Mouse (Mus musculus) megakaryocyte, embryonic 14.5 days (primary cell): Measurements from ENCODE around the gene Pde7b. TPM values are rescaled to one million over a fixed set of nuclear protein-coding genes. Genes with fewer than 3 reads are reported as not detected.

ENCODE experiments used
- H3K27me3 ChIP-seq: replicated peaks from 2 replicates; pipeline ENCODE3; 2012; ENCODE audit warnings: inconsistent platforms
- H3K36me3 ChIP-seq: replicated peaks from 2 replicates; pipeline ENCODE3; 2012; ENCODE audit warnings: low read length, inconsistent platforms, mixed read lengths
- H3K4me1 ChIP-seq: 2 replicates; pipeline ENCODE4 v1.6.1; 2012; ENCODE audit warnings: inconsistent platforms
- H3K4me3 ChIP-seq: replicated peaks from 2 replicates; pipeline ENCODE3; 2012; ENCODE audit warnings: moderate library complexity, mild to moderate bottlenecking, inconsistent platforms
- H3K9me3 ChIP-seq: 2 replicates; pipeline ENCODE4 v1.6.1; 2012; ENCODE audit warnings: inconsistent platforms
- FLI1 ChIP-seq: IDR thresholded peaks from 2 replicates; pipeline ENCODE4 v1.6.1; 2012; ENCODE audit warnings: low read length, inconsistent platforms, mixed read lengths
- GATA1 ChIP-seq: IDR thresholded peaks from 3 replicates; pipeline ENCODE4 v1.6.1; 2012; ENCODE audit warnings: mixed read lengths, low read length, inconsistent platforms, borderline replicate concordance
- polyA plus RNA-seq: library from polyadenylated mRNA; stranded (reverse); fragments of >175 nt; gene quantifications from 2 replicates; pipeline ENCODE4 v1.2.3, GENCODE M21; 2012; ENCODE audit warnings: low replicate concordance; ENCODE audit not compliant: insufficient read depth

Pde7b gene
- polyA plus RNA-seq, 1 experiment, result 0.68 TPM

DNA sequence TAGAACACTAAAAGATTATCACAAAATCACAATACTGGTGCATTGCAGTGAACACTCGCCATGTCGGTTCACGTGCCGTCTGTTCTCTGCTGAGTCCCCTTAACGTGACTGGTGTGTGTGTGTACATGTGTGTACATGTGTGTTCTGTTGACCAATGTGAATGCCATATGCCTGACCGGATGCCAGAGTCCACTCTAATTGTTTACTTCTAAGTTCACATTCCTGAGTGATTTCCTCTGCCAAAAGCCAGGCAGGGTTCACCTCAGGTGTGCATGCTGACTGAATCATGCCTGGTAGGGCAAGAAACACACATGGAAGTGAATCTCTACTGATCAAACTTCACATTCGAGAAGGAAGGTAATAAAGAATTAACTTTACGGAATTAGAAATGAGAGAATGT, 24.1 kb upstream of the Pde7b start:
- H3K9me3 ChIP-seq, result 0 out of 2 replicates have a peak, but pooled peaks cover 3% of the 10 kb centered on the region
- H3K36me3 ChIP-seq, result peaks cover 4% of the 10 kb centered on the region
- no peak overlapping the region for H3K4me3 ChIP-seq
- no peaks in the 10 kb centered on the region for H3K27me3 ChIP-seq
- H3K4me1 ChIP-seq, result peaks cover 74% of the 10 kb centered on the region
- TF ChIP-seq FLI1 (no peak), GATA1 (no peak)

GRCm38 (mm10) chr10:20747229-20747628, 22.4 kb upstream of the Pde7b start:
- H3K9me3 ChIP-seq, result 0 out of 2 replicates have a peak, but pooled peaks cover 3% of the 10 kb centered on the region
- peaks cover 4% of the 10 kb centered on the region for H3K36me3 ChIP-seq
- no peaks in the 10 kb centered on the region for H3K27me3 ChIP-seq
- TF ChIP-seq FLI1 (no peak), GATA1 (no peak)
- H3K4me1 ChIP-seq, result peaks cover 66% of the 10 kb centered on the region
- no peak overlapping the region for H3K4me3 ChIP-seq

DNA sequence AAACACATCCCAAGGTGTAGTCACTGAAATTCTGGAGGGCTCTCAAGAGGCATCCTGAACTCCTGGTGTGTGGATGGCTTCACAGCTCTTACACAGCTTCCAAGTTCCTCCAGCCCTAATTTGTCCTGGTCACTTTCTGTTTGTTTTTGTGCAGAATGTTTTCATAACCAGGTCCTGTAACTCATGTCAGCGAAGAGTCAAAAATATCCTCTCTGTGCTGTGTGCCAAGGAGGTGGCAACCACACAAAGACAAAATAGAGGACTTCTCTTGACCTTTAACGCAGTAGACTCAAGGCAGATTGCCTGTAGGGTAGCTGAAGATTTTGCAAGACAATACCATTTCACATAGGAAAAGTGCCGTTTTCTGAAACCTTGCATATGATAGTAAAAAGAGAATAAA, 14.9 kb upstream of the Pde7b start:
- H3K27me3 ChIP-seq, result no peaks in the 10 kb centered on the region
- no peaks in the 10 kb centered on the region for H3K36me3 ChIP-seq
- H3K4me3 ChIP-seq, result no peak overlapping the region
- TF ChIP-seq FLI1 (no peak), GATA1 (no peak)
- H3K4me1 ChIP-seq, result peaks cover 69% of the 10 kb centered on the region
- no peaks in the 10 kb centered on the region for H3K9me3 ChIP-seq

- H3K36me3 ChIP-seq, result no peaks in the 10 kb centered on the region
- no peak for TF ChIP-seq FLI1
- H3K4me1 ChIP-seq, result peaks cover 71% of the 10 kb centered on the region
- H3K4me3 ChIP-seq, result peak overlapping the region; percentile 85
- no peaks in the 10 kb centered on the region for H3K27me3 ChIP-seq
- no peaks in the 10 kb centered on the region for H3K9me3 ChIP-seq
These were observed 12.3 kb upstream of the Pde7b start for GRCm38 (mm10) chr10:20737146-20737545.

DNA sequence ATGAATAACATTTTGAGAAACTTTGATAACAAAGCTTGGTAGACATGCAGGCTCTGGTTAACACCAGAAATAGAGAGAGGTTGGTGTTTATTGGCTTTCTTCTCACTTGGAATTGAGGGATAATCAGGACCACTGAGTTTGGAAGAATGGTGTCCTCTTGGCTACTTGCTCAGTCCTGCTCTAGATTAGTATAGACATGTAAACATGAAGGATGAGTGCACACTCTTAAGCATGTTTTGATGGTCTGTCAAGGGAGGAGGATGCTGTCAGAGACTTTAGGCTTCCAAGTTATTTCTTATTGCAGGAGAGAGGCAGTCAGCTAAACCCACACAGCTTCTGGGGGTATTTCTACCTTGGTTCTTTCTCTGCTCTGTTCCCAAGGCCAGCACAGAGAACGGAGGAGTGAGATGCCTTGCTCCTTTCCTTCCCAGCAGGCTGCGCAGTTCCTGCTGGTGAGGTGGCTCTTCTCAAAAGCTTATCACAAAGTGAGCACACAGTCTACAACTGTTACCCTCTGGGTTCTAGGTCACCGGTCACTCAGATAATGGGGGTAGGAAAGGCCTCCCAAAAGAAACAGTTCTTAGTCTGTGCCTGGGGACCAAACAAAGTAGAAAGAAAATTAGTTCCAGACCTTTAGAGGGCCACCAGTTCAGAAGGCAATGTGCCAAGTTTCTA, 11.0 kb upstream of the Pde7b start:
- H3K36me3 ChIP-seq, result no peaks in the 10 kb centered on the region
- no peak overlapping the region for H3K4me3 ChIP-seq
- peaks cover 65% of the 10 kb centered on the region for H3K4me1 ChIP-seq
- no peak for TF ChIP-seq FLI1
- TF ChIP-seq GATA1, result no peak
- H3K9me3 ChIP-seq, result no peaks in the 10 kb centered on the region
- H3K27me3 ChIP-seq, result no peaks in the 10 kb centered on the region

- TF ChIP-seq FLI1, result no peak
- TF ChIP-seq GATA1, result no peak
- no peaks in the 10 kb centered on the region for H3K36me3 ChIP-seq
- H3K4me3 ChIP-seq, result no peak overlapping the region
- H3K4me1 ChIP-seq, result peaks cover 60% of the 10 kb centered on the region
- no peaks in the 10 kb centered on the region for H3K27me3 ChIP-seq
- H3K9me3 ChIP-seq, result no peaks in the 10 kb centered on the region
These were observed 8.7 kb upstream of the Pde7b start for GRCm38 (mm10) chr10:20733576-20733975.

- Histone ChIP-seq H3K9me3 (no peaks in the 10 kb centered on the region), H3K36me3 (no peaks in the 10 kb centered on the region), H3K4me3 (no peak overlapping the region), H3K27me3 (no peaks in the 10 kb centered on the region), H3K4me1 (peaks cover 51% of the 10 kb centered on the region)
- no peak for TF ChIP-seq GATA1
- TF ChIP-seq FLI1, result no peak
These were observed 7.3 kb upstream of the Pde7b start for GRCm38 (mm10) chr10:20732180-20732579.

DNA sequence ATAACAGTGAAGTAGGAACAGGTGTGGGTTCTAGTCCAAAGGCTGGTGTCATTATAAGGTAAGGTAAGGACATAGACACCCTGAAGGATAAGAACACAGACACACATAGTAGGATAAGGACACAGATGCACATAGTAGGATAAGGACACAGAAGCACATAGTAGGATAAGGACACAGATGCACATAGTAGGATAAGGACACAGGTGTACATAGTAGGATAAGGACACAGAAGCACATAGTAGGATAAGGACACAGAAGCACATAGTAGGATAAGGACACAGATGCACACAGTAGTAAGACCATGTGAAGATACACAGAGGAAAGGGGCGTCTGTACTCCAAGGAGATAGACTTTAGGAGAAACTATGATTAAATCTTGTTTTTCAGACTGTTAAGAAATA, 5.2 kb upstream of the Pde7b start:
- no peak overlapping the region for H3K4me3 ChIP-seq
- H3K9me3 ChIP-seq, result no peaks in the 10 kb centered on the region
- H3K27me3 ChIP-seq, result no peaks in the 10 kb centered on the region
- H3K4me1 ChIP-seq, result peaks cover 44% of the 10 kb centered on the region
- no peaks in the 10 kb centered on the region for H3K36me3 ChIP-seq
- TF ChIP-seq GATA1 (no peak), FLI1 (no peak)

DNA sequence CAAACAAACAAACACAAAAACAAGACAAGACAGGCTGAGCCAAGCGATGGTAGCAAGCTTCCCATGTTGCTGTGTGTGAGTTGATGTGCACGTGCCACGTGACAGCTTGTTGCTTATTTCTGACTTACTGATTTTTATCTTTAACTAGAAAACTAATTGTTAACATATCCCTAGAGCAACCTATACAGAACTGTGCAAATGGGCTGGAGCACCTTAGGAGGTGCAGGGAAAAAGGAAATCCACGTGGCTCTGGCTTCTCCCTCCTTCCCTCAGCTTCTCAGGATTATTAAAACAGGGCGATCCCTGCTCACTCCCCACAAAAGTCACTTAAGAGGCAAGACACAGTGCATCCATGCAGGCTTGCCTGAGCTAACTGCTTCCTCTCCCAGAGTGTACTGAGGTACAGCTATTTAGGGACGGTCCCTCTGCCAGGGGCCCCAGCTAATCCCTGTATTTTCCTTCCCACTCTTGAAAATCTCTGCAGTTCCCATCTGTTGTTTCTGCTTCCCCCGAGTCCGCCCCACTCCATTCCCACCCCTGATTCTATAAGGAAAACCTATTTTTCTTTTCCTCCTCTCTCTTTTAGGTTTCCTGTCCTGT, 606 bp upstream of the Pde7b start:
- no peaks in the 10 kb centered on the region for H3K27me3 ChIP-seq
- TF ChIP-seq FLI1 (no peak), GATA1 (no peak)
- no peaks in the 10 kb centered on the region for H3K36me3 ChIP-seq
- peak overlapping the region; percentile 89 for H3K4me3 ChIP-seq
- no peaks in the 10 kb centered on the region for H3K9me3 ChIP-seq
- peaks cover 60% of the 10 kb centered on the region for H3K4me1 ChIP-seq

GRCm38 (mm10) chr10:20724451-20724850, 427 bp downstream of the Pde7b start:
- Histone ChIP-seq H3K27me3 (no peaks in the 10 kb centered on the region), H3K9me3 (no peaks in the 10 kb centered on the region), H3K4me3 (peak overlapping the region; percentile 89), H3K4me1 (peaks cover 67% of the 10 kb centered on the region), H3K36me3 (no peaks in the 10 kb centered on the region)
- TF ChIP-seq GATA1, result no peak
- TF ChIP-seq FLI1, result no peak
